Comparison of ENCODE assay signal across 19 mouse cellular contexts in the genomic region with DNA sequence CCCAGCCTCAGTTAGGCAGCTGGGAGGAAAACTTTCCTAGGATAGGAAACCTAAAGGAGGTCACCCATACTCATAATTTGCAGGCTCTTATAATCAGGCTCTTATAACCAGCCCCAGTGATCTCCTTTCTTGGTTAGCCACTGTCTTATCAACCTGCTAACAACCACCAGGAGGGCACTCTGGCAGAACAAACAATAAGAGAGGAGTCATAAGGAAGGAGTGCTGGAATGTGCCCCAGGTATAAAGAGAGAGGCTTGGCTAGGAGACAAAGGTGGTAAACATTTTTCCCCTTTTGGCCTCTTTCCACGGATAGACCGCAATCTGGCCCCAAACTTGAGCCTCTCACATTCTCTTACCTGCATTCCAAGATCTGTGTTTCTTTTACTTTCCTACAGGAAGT.
A peak's percentile ranks its signal among the peaks of the same experiment; 100 is the strongest.
DNase-seq lines count a peak whose midpoint lies in the region; ATAC-seq and TF ChIP-seq lines count a peak whose summit lies in the region.
"Had no signal": no experiment of that assay in that cellular context is flagged by ENCODE, and none has a peak within 500 bp of the region (broad histone marks: within the 10 kb centered on the region; RNA-seq: fewer than 3 reads in every experiment).

No protein-coding gene starts in this region.

- H3K79me2 ChIP-seq in heart, adult 2 months (replicated peaks; ENCODE audit: control insufficient read depth, insufficient read depth, low read length) = no peaks in the 10 kb centered on the region

- peak; percentile 4 for DNase-seq in R1 (ENCODE audit: low read depth, low spot score)
- DNase-seq in forebrain, postnatal 0 days = no peak
- no peak for DNase-seq in heart, adult 2 months
- DNase-seq: adrenal gland, adult 8-10 months; B cell, adult 2 months; cerebellum, adult 9-11 months; spleen, adult 18-20 months had no signal

- intact Hi-C loops in heart, adult 2 months (cut with DNase I) = no loop called here

- no peaks in the 10 kb centered on the region for H3K27me3 ChIP-seq in intestine, embryonic 16.5 days (replicated peaks; ENCODE audit: control insufficient read depth, insufficient read depth, low read length)
- no peaks in the 10 kb centered on the region for H3K27me3 ChIP-seq in lung, embryonic 16.5 days (ENCODE audit: control insufficient read depth, insufficient read depth, low read depth, low read length)
- H3K27me3 ChIP-seq in small intestine, adult 2 months (ENCODE audit: control insufficient read depth, insufficient read depth, low read length) = no peaks in the 10 kb centered on the region
- H3K27me3 ChIP-seq in hindbrain, embryonic 16.5 days (replicated peaks; ENCODE audit: control insufficient read depth, insufficient read depth, low read length) = no peaks in the 10 kb centered on the region
- no peaks in the 10 kb centered on the region for H3K27me3 ChIP-seq in forebrain, postnatal 0 days (ENCODE audit: insufficient read depth, low read length)
- H3K27me3 ChIP-seq in heart, adult 2 months (ENCODE audit: control insufficient read depth, insufficient read depth, low read length) = no peaks in the 10 kb centered on the region
- H3K27me3 ChIP-seq: embryonic facial prominence, embryonic 13.5 days; midbrain, embryonic 12.5 days; neural tube, embryonic 13.5 days had no signal

- no peaks in the 10 kb centered on the region for H3K9me3 ChIP-seq in intestine, embryonic 16.5 days (ENCODE audit: control insufficient read depth, low read length)
- H3K9me3 ChIP-seq in lung, embryonic 16.5 days (ENCODE audit: control insufficient read depth, low read length) = no peaks in the 10 kb centered on the region
- H3K9me3 ChIP-seq in hindbrain, embryonic 16.5 days (ENCODE audit: control insufficient read depth, low read length) = no peaks in the 10 kb centered on the region
- H3K9me3 ChIP-seq in forebrain, postnatal 0 days (ENCODE audit: low read length) = no peaks in the 10 kb centered on the region
- H3K9me3 ChIP-seq: embryonic facial prominence, embryonic 13.5 days; forebrain, embryonic 10.5 days; midbrain, embryonic 12.5 days; neural tube, embryonic 13.5 days had no signal

- no peak for TF ChIP-seq POLR2A in small intestine, adult 2 months (IDR thresholded peaks at IDR 0.05; ENCODE audit: low read depth, low read length)
- TF ChIP-seq POLR2A in heart, adult 2 months (IDR thresholded peaks at IDR 0.05; ENCODE audit: insufficient read depth, low read depth, low read length) = no peak

- no peak overlapping the region for H3K27ac ChIP-seq in intestine, embryonic 16.5 days (ENCODE audit: low read length)
- peak overlapping the region; percentile 70 for H3K27ac ChIP-seq in lung, embryonic 16.5 days (ENCODE audit: low read length)
- peak overlapping the region; percentile 44; the same call in 1 of the 2 replicates for H3K27ac ChIP-seq in small intestine, adult 2 months (ENCODE audit: insufficient read depth, low read depth, low read length)
- H3K27ac ChIP-seq in hindbrain, embryonic 16.5 days (ENCODE audit: low read depth, low read length) = no peak overlapping the region
- no peak overlapping the region for H3K27ac ChIP-seq in forebrain, postnatal 0 days (ENCODE audit: low read depth, low read length)
- no peak overlapping the region for H3K27ac ChIP-seq in heart, adult 2 months
- H3K27ac ChIP-seq: embryonic facial prominence, embryonic 13.5 days; forebrain, embryonic 10.5 days; gastrocnemius, adult 2 months; hindbrain, embryonic 14.5 days; macrophage; midbrain, embryonic 12.5 days; neural tube, embryonic 13.5 days had no signal

- H3K4me1 ChIP-seq in intestine, embryonic 16.5 days (ENCODE audit: control insufficient read depth, insufficient read depth, low read length) = 0 out of 2 replicates have a peak, but pooled peaks cover 2% of the 10 kb centered on the region
- no peaks in the 10 kb centered on the region; the same call in 1 of the 2 replicates for H3K4me1 ChIP-seq in lung, embryonic 16.5 days (replicated peaks; ENCODE audit: control insufficient read depth, insufficient read depth, low read length)
- H3K4me1 ChIP-seq in small intestine, adult 2 months (ENCODE audit: control insufficient read depth, insufficient read depth, insufficient read length, low read length) = peaks cover 3% of the 10 kb centered on the region; the same call in 1 of the 2 replicates
- peaks cover under 1% of the 10 kb centered on the region; the same call in 1 of the 2 replicates for H3K4me1 ChIP-seq in hindbrain, embryonic 16.5 days (ENCODE audit: control insufficient read depth, insufficient read depth, low read depth, low read length)
- H3K4me1 ChIP-seq in forebrain, postnatal 0 days (ENCODE audit: insufficient read depth) = no peaks in the 10 kb centered on the region
- peaks cover 2% of the 10 kb centered on the region; the same call in 1 of the 2 replicates for H3K4me1 ChIP-seq in heart, adult 2 months (ENCODE audit: control insufficient read depth, insufficient read depth, low read length)
- H3K4me1 ChIP-seq: embryonic facial prominence, embryonic 13.5 days had no signal

- TF ChIP-seq EP300 in heart, adult 2 months (IDR thresholded peaks at IDR 0.05; ENCODE audit: insufficient read depth, low read depth, low read length) = no peak

- no peaks in the 10 kb centered on the region for H3K36me3 ChIP-seq in intestine, embryonic 16.5 days (ENCODE audit: control insufficient read depth, insufficient read depth, low read length)
- no peaks in the 10 kb centered on the region for H3K36me3 ChIP-seq in lung, embryonic 16.5 days (ENCODE audit: control insufficient read depth, insufficient read depth, low read length)
- H3K36me3 ChIP-seq in small intestine, adult 2 months (ENCODE audit: control insufficient read depth, insufficient read depth, low read length) = no peaks in the 10 kb centered on the region
- H3K36me3 ChIP-seq in hindbrain, embryonic 16.5 days (ENCODE audit: control insufficient read depth, insufficient read depth, low read length) = no peaks in the 10 kb centered on the region
- H3K36me3 ChIP-seq in forebrain, postnatal 0 days (ENCODE audit: insufficient read depth) = no peaks in the 10 kb centered on the region
- H3K36me3 ChIP-seq in heart, adult 2 months (ENCODE audit: control insufficient read depth, insufficient read depth, low read length) = no peaks in the 10 kb centered on the region
- H3K36me3 ChIP-seq: embryonic facial prominence, embryonic 13.5 days; forebrain, embryonic 10.5 days; midbrain, embryonic 12.5 days; neural tube, embryonic 13.5 days had no signal

- peak; percentile 95 for ATAC-seq in intestine, embryonic 16.5 days
- peak; percentile 87 for ATAC-seq in lung, embryonic 16.5 days (ENCODE audit: low read depth)
- no peak for ATAC-seq in hindbrain, embryonic 16.5 days
- no peak for ATAC-seq in forebrain, postnatal 0 days

- no peak for TF ChIP-seq CTCF in small intestine, adult 2 months (IDR thresholded peaks at IDR 0.05; ENCODE audit: extremely low read depth, insufficient read length, insufficient replicate concordance, low read depth, low read length)
- TF ChIP-seq CTCF in forebrain, postnatal 0 days (IDR thresholded peaks at IDR 0.05; ENCODE audit: low read depth) = no peak
- no peak for TF ChIP-seq CTCF in heart, adult 2 months (IDR thresholded peaks at IDR 0.05)

- H3K9ac ChIP-seq in intestine, embryonic 16.5 days (ENCODE audit: low read depth, low read length) = no peak overlapping the region
- H3K9ac ChIP-seq in lung, embryonic 16.5 days (ENCODE audit: low read length) = no peak overlapping the region
- no peak overlapping the region for H3K9ac ChIP-seq in hindbrain, embryonic 16.5 days (ENCODE audit: low read depth, low read length)
- H3K9ac ChIP-seq in forebrain, postnatal 0 days = no peak overlapping the region
- no peak overlapping the region for H3K9ac ChIP-seq in heart, adult 2 months (ENCODE audit: low read depth, low read length)
- H3K9ac ChIP-seq: embryonic facial prominence, embryonic 13.5 days; hindbrain, embryonic 14.5 days; midbrain, embryonic 12.5 days; neural tube, embryonic 13.5 days had no signal

- 43% methylated on average over 2 of the region's 2 CpGs for WGBS in intestine, embryonic 16.5 days
- WGBS in lung, embryonic 16.5 days = 44% methylated on average over 2 of the region's 2 CpGs
- 24% methylated on average over 2 of the region's 2 CpGs for WGBS in small intestine, adult 2 months
- WGBS in hindbrain, embryonic 16.5 days = 87% methylated on average over 2 of the region's 2 CpGs
- 83% methylated on average over 2 of the region's 2 CpGs for WGBS in forebrain, postnatal 0 days
- WGBS in heart, adult 2 months = 65% methylated on average over 2 of the region's 2 CpGs

- no peak overlapping the region for H3K4me3 ChIP-seq in intestine, embryonic 16.5 days (ENCODE audit: low read length)
- H3K4me3 ChIP-seq in lung, embryonic 16.5 days (ENCODE audit: low read length) = no peak overlapping the region
- H3K4me3 ChIP-seq in small intestine, adult 2 months (ENCODE audit: low read depth, low read length) = no peak overlapping the region
- H3K4me3 ChIP-seq in hindbrain, embryonic 16.5 days (ENCODE audit: low read length) = no peak overlapping the region
- no peak overlapping the region for H3K4me3 ChIP-seq in forebrain, postnatal 0 days (ENCODE audit: low read depth, low read length)
- no peak overlapping the region for H3K4me3 ChIP-seq in heart, adult 2 months
- H3K4me3 ChIP-seq: embryonic facial prominence, embryonic 13.5 days; forebrain, embryonic 10.5 days; gastrocnemius, adult 2 months; midbrain, embryonic 12.5 days; neural tube, embryonic 13.5 days had no signal

- no peak overlapping the region for H3K4me2 ChIP-seq in intestine, embryonic 16.5 days (ENCODE audit: low read depth, low read length)
- H3K4me2 ChIP-seq in lung, embryonic 16.5 days (ENCODE audit: low read depth, low read length) = no peak overlapping the region
- H3K4me2 ChIP-seq in hindbrain, embryonic 16.5 days (ENCODE audit: low read length) = no peak overlapping the region
- H3K4me2 ChIP-seq in forebrain, postnatal 0 days (ENCODE audit: low read depth) = no peak overlapping the region
- H3K4me2 ChIP-seq: embryonic facial prominence, embryonic 13.5 days; hindbrain, embryonic 14.5 days; liver, embryonic 11.5 days; midbrain, embryonic 12.5 days; neural tube, embryonic 13.5 days had no signal

Comparison
In these comparisons a context has a peak if more than half of its experiments do, and no peak if none do; other contexts are left out.
1. ATAC-seq: peak in intestine, embryonic 16.5 days (single experiment) and lung, embryonic 16.5 days (single experiment); none in hindbrain, embryonic 16.5 days (single experiment) and forebrain, postnatal 0 days (single experiment).
2. H3K27ac ChIP-seq: peak in lung, embryonic 16.5 days (single experiment) and small intestine, adult 2 months (single experiment); none in intestine, embryonic 16.5 days (single experiment), hindbrain, embryonic 16.5 days (single experiment), forebrain, postnatal 0 days (single experiment) and heart, adult 2 months (single experiment).